Mouse (Mus musculus) monocyte, adult 5-6 weeks (primary cell): Measurements from ENCODE around the gene Naip1. TPM values are rescaled to one million over a fixed set of nuclear protein-coding genes. Genes with fewer than 3 reads are reported as not detected.

ENCODE experiments used
- ATAC-seq: fragments of 153-309, 156-312 bp; replicated peaks from 2 replicates; pipeline ENCODE4 v1.8.0; 2017; ENCODE audit warnings: mild to moderate bottlenecking; ENCODE audit not compliant: low TSS enrichment, insufficient number of reproducible peaks, severe bottlenecking, poor library complexity, low FRiP score
- total RNA-seq: library from RNA; stranded (forward); fragments of 200-1000, 200-491, 200-594 nt; gene quantifications from 3 replicates; pipeline ENCODE4 v1.2.3, GENCODE M21; 2017

The Naip1 gene
- total RNA-seq, 1 experiment from 2014 or later = 1.1 TPM

GRCm38 (mm10) chr13:100409181-100409580 lies 43.5 kb downstream of the Naip1 start:
- no peak for ATAC-seq

GRCm38 (mm10) chr13:100408242-100408641 lies 44.4 kb downstream of the Naip1 start:
- ATAC-seq = peak; percentile 74

GRCm38 (mm10) chr13:100402930-100403637 lies 49.6 kb downstream of the Naip1 start:
- peak; percentile 90 for ATAC-seq

GRCm38 (mm10) chr13:100391021-100391420 lies 61.6 kb downstream of the Naip1 start:
- ATAC-seq = peak; percentile 47; the same call in 1 of the 2 replicates

- no peak for ATAC-seq
Observed at GRCm38 (mm10) chr13:100370536-100370935, 82.1 kb downstream of the Naip1 start.

Other genes with a start within 250 kb of the Naip1 start
- 103 to 115 TPM (median 107 TPM) in 3 replicates for gene Naip5, start 206.5 kb downstream of the Naip1 start, total RNA-seq
- 73.6 to 76.8 TPM (median 74.1 TPM) in 3 replicates for gene Naip6, start 135.2 kb downstream of the Naip1 start, total RNA-seq
- 77.8 to 87.0 TPM (median 86.4 TPM) in 3 replicates for gene Gtf2h2, start 39.7 kb upstream of the Naip1 start, total RNA-seq
- gene Ocln, start 99.8 kb upstream of the Naip1 start, total RNA-seq = not detected in 3 replicates
- 0.86 to 3.1 TPM (median 2.8 TPM) in 3 replicates for gene Marveld2, start 164.1 kb upstream of the Naip1 start, total RNA-seq
- gene Ak6, start 198.1 kb upstream of the Naip1 start, total RNA-seq = 102 to 141 TPM (median 133 TPM) in 3 replicates
- 25.1 to 42.9 TPM (median 36.4 TPM) in 3 replicates for gene Rad17, start 198.2 kb upstream of the Naip1 start, total RNA-seq
- 4.0 to 27.9 TPM (median 7.6 TPM) in 3 replicates for gene Taf9, start 198.7 kb upstream of the Naip1 start, total RNA-seq
- gene Ccdc125, start 216.8 kb upstream of the Naip1 start, total RNA-seq = 43.9 to 51.2 TPM (median 46.1 TPM) in 3 replicates